Mouse (Mus musculus) G1E (cell line): ENCODE data around the gene Pkd1l2.

Experiments
- CTCF ChIP-seq: IDR thresholded peaks from 2 replicates; pipeline ENCODE4 v1.5.1; 2012; ENCODE audit warnings: low read depth, low read length, inconsistent platforms, mixed read lengths
- GATA1 ChIP-seq: IDR thresholded peaks from 2 replicates; pipeline ENCODE4 v1.6.1; 2012; ENCODE audit warnings: borderline replicate concordance, low read length, inconsistent platforms, mixed read lengths
- TAL1 ChIP-seq: conservative IDR thresholded peaks from 2 replicates; pipeline ENCODE4 v1.6.1; 2012; ENCODE audit warnings: low read depth, low read length, inconsistent platforms, mixed read lengths

GRCm38 (mm10) chr8:117074350-117075182 is 7.7 kb downstream of the Pkd1l2 start:
- TF ChIP-seq CTCF (no peak), GATA1 (no peak), TAL1 (peak; percentile 46)
